Mouse (Mus musculus) cerebellum, postnatal 14 days (tissue): ENCODE results near the gene Ap1b1.

Experiments used
- DNase-seq, 2 experiments: peaks; one replicate each; pipeline ENCODE4 v3.0.0; 2021; ENCODE audit warnings: mixed read lengths in 2 of 2

Ap1b1 gene

GRCm38 (mm10) chr11:4984799-4985198, 1.8 kb upstream of the Ap1b1 start:
- DNase-seq: no peak

- DNase-seq: no peak
Observed at GRCm38 (mm10) chr11:4987487-4987852, 846 bp downstream of the Ap1b1 start.

GRCm38 (mm10) chr11:4989187-4989586, 2.6 kb downstream of the Ap1b1 start:
- no peak for DNase-seq

GRCm38 (mm10) chr11:4992471-4992870, 5.8 kb downstream of the Ap1b1 start:
- no peak for DNase-seq

GRCm38 (mm10) chr11:4995676-4996075, 9.1 kb downstream of the Ap1b1 start:
- no peak for DNase-seq

- no peak for DNase-seq
Observed at GRCm38 (mm10) chr11:4996621-4997199, 10.1 kb downstream of the Ap1b1 start.

- DNase-seq: no peak
Observed at GRCm38 (mm10) chr11:4998352-4998751, 11.7 kb downstream of the Ap1b1 start.

- no peak for DNase-seq
Observed at GRCm38 (mm10) chr11:4998762-4999161, 12.1 kb downstream of the Ap1b1 start.

- no peak for DNase-seq
Observed at GRCm38 (mm10) chr11:5000241-5000640, 13.6 kb downstream of the Ap1b1 start.

- no peak for DNase-seq
Observed at GRCm38 (mm10) chr11:5002826-5003225, 16.2 kb downstream of the Ap1b1 start.

GRCm38 (mm10) chr11:5005528-5005927, 18.9 kb downstream of the Ap1b1 start:
- no peak for DNase-seq

GRCm38 (mm10) chr11:5007186-5007585, 20.6 kb downstream of the Ap1b1 start:
- no peak for DNase-seq

GRCm38 (mm10) chr11:5008867-5009266, 22.2 kb downstream of the Ap1b1 start:
- no peak for DNase-seq

GRCm38 (mm10) chr11:5009354-5010074, 22.9 kb downstream of the Ap1b1 start:
- no peak for DNase-seq

- no peak for DNase-seq
Observed at GRCm38 (mm10) chr11:5010205-5010604, 23.6 kb downstream of the Ap1b1 start.

- no peak for DNase-seq
Observed at GRCm38 (mm10) chr11:5011480-5011879, 24.9 kb downstream of the Ap1b1 start.

GRCm38 (mm10) chr11:5012213-5012715, 25.6 kb downstream of the Ap1b1 start:
- no peak for DNase-seq

GRCm38 (mm10) chr11:5015720-5016119, 29.1 kb downstream of the Ap1b1 start:
- peak; percentile 97 for DNase-seq

- no peak for DNase-seq
Observed at GRCm38 (mm10) chr11:5016286-5016685, 29.7 kb downstream of the Ap1b1 start.

GRCm38 (mm10) chr11:5017506-5017905, 30.9 kb downstream of the Ap1b1 start:
- DNase-seq: peak; percentile 31 to 62

GRCm38 (mm10) chr11:5025108-5025507, 38.5 kb downstream of the Ap1b1 start:
- no peak for DNase-seq

- DNase-seq: no peak
Observed at GRCm38 (mm10) chr11:5028228-5028627, 41.6 kb downstream of the Ap1b1 start.

GRCm38 (mm10) chr11:5032706-5033105, 46.1 kb downstream of the Ap1b1 start:
- DNase-seq: no peak

- peak; percentile 86 for DNase-seq
Observed at GRCm38 (mm10) chr11:5033136-5033535, 46.5 kb downstream of the Ap1b1 start.

- DNase-seq: peak; percentile 69 to 77
Observed at GRCm38 (mm10) chr11:5035421-5035820, 48.8 kb downstream of the Ap1b1 start.
